Mouse (Mus musculus) neural tube, embryonic 12.5 days (tissue): ENCODE measurements at regions not wholly inside any gene's neighbourhood (a gene's known extent, or its start where the extent isn't known, plus 50 kb on each side); places are given as distances from the start of the nearest gene placed in this dataset.

Source experiments
- ATAC-seq: fragments of 200-750 bp; cut with Nextera tagmentation; 2 replicates; pipeline ENCODE4 v1.8.0; 2017; ENCODE audit warnings: low read depth, mild to moderate bottlenecking, moderate TSS enrichment, moderate library complexity; ENCODE audit not compliant: low FRiP score
- H3K27ac ChIP-seq: fragments of 300-500 bp; sonication (generic); 2 replicates; pipeline ENCODE4 v1.5.1; 2016
- H3K27me3 ChIP-seq: fragments of 300-500 bp; sonication (generic); replicated peaks from 2 replicates; pipeline ENCODE4 v1.6.1; 2016; ENCODE audit warnings: mild to moderate bottlenecking
- H3K36me3 ChIP-seq: fragments of 300-500 bp; sonication (generic); 2 replicates; pipeline ENCODE4 v1.6.1; 2016; ENCODE audit warnings: mild to moderate bottlenecking
- H3K4me1 ChIP-seq: fragments of 300-500 bp; sonication (generic); 2 replicates; pipeline ENCODE4 v1.6.1; 2016
- H3K4me2 ChIP-seq: fragments of 300-500 bp; sonication (generic); replicated peaks from 2 replicates; pipeline ENCODE4 v1.6.1; 2016; ENCODE audit warnings: mild to moderate bottlenecking
- H3K4me3 ChIP-seq: fragments of 300-500 bp; sonication (generic); 2 replicates; pipeline ENCODE4 v1.5.1; 2016
- H3K9ac ChIP-seq: fragments of 300-500 bp; sonication (generic); 2 replicates; pipeline ENCODE4 v1.6.1; 2016; ENCODE audit warnings: mild to moderate bottlenecking
- H3K9me3 ChIP-seq: fragments of 300-500 bp; sonication (generic); 2 replicates; pipeline ENCODE4 v1.6.1; 2016; ENCODE audit warnings: mild to moderate bottlenecking
- WGBS: fragments of 180-500 bp; shearing (Covaris S2); methylation state at CpG from one replicate; pipeline ENCODE4 v1.1.7; 2016; 5-methylcytosine and 5-hydroxymethylcytosine counted together

DNA sequence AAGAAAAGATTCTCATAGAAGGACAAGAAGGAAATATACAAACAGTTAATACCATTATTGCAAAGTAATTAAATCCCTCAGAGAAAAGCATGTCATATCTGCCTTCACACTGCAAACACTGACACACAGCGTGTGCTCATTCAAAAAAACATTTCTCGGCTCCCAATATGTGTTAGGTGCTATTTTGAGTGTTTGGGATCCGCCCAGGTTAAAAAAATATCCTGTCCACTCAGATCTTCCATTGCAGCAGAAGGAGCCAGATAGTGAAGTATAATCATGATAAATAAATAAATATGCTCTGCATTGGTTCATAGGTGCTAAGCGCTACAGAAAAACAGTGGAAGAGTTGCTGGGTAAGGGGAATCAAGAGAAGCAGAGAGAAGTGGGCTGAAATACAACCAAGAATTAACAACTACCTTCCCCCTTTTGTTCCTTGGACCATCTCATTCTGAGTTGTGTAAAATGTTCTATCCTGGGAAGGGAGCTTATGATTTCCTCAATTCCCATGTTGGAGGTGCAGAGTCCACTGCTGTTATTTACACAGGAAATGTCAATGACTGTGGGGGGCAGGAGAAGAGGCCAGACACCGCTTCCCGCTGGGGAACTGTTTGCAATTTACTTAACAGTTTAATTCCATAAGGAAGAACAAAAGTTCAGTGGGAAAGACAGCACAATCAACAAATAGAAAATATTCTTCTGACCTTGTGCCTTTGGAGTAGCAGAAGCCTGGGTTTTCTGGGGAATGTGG lies 139.9 kb downstream of the Tle1 start:
- Histone ChIP-seq H3K27ac (no peak overlapping the region), H3K4me3 (no peak overlapping the region), H3K9ac (no peak overlapping the region), H3K36me3 (no peaks in the 10 kb centered on the region), H3K9me3 (no peaks in the 10 kb centered on the region), H3K27me3 (no peaks in the 10 kb centered on the region), H3K4me2 (no peak overlapping the region), H3K4me1 (no peaks in the 10 kb centered on the region)
- no peak for ATAC-seq
- WGBS: 82% methylated on average over 6 of the region's 6 CpGs

DNA sequence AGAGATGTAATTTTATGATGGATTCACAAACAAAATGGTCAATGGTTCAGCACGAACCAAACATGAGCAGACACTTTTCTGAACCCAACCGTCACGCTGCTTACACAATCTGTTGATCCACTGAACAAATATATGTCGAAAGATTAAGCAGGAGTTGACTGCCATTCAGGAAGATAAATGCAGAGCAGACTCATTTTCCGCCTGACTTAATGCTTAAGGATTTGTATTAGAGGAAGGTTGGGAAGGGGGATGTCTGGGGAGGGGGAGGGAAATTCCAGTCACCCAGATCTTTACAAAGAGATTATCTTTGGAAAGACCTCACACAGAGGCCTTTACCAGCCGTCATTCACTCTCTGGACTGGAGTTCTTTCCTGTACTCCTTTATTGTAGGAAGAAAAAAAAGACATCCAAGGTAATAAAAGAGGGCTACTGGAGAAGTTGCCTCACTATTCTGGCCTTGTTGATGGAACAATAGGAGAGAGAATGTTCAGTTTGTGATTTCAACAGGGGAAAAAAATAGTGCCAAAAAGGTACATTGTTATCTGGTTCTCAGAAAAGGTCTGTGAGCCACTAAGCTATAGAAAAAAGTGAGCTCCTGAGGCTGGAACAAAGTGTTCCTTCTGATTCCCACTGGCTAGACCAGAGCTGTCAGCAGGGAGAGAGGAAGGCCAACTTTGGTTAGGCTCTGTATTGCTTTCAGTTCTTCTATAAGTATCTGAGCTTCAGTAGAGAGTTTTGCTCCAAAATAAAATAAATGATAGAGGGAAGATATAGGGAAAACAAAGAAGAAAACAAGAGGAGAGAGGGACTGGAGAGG lies 150.9 kb downstream of the Tle1 start:
- WGBS: 4% methylated on average over 6 of the region's 6 CpGs
- Histone ChIP-seq H3K36me3 (no peaks in the 10 kb centered on the region), H3K27ac (no peak overlapping the region), H3K9me3 (no peaks in the 10 kb centered on the region), H3K27me3 (0 out of 2 replicates have a peak, but pooled peaks cover 3% of the 10 kb centered on the region), H3K4me1 (peaks cover 5% of the 10 kb centered on the region; the same call in 1 of the 2 replicates), H3K9ac (no peak overlapping the region), H3K4me3 (no peak overlapping the region), H3K4me2 (no peak overlapping the region)
- peak; percentile 66 for ATAC-seq

DNA sequence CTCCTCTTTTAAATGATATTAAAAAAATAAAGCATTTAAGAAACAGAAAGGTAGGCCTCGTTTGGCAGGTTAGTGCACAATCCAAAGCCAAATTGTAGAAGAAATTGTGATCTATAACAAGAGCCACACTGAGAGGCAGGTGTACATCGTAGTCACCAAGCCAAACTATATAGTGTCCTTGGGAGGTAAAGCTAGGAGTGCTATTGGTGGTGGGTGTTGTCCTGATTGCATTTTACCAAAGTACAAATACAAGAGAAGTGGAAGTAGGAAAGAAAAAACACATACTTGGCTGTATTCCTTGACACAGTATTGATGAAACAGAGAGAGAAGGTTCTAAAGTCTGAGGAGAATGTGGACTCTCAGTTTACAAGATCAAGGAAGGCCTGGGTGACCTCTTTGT lies 178.6 kb downstream of the Tle1 start:
- no peak for ATAC-seq
- 88% methylated on average over 2 of the region's 2 CpGs for WGBS

DNA sequence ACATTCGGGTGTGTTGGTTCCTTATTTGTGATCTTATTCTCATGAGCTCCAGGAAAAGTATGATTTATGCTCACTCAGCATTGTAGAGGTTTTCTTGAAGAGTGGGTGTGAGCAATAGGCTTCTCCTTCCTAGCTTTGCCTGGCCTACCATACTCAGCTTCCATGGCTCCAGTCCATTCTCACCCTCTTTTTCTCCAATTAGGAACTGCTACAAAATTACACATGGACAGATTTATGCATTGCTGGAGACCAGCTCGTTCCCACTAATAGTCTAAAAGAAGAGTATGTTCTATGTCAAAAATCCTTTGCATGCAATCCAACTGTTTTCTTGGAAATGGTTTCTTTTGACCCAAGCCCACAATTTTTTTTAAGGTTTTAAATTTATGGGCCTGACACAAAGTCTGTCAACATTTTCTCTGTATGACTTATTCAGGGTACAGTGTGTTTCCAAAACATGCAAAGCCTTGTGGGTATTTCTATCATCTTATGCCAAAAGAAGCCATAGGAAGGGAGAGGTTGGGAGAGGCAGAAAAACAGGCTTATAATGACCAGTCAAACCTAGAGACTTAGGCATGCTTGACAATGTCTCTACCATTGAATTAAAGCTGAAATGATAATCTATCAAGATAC lies 186.4 kb downstream of the Tle1 start:
- H3K27ac ChIP-seq: no peak overlapping the region
- no peak overlapping the region for H3K4me3 ChIP-seq
- H3K36me3 ChIP-seq: no peaks in the 10 kb centered on the region
- H3K4me1 ChIP-seq: no peaks in the 10 kb centered on the region
- 82% methylated on average over 2 of the region's 2 CpGs for WGBS
- H3K4me2 ChIP-seq: no peak overlapping the region
- H3K9ac ChIP-seq: no peak overlapping the region
- ATAC-seq: no peak
- no peaks in the 10 kb centered on the region for H3K9me3 ChIP-seq
- H3K27me3 ChIP-seq: no peaks in the 10 kb centered on the region

More for the DNA sequence above, 178.6 kb downstream of the Tle1 start:
- Histone ChIP-seq H3K9me3 (no peaks in the 10 kb centered on the region), H3K4me1 (no peaks in the 10 kb centered on the region), H3K4me2 (no peak overlapping the region), H3K27ac (no peak overlapping the region), H3K27me3 (no peaks in the 10 kb centered on the region), H3K4me3 (no peak overlapping the region), H3K36me3 (no peaks in the 10 kb centered on the region), H3K9ac (no peak overlapping the region)

DNA sequence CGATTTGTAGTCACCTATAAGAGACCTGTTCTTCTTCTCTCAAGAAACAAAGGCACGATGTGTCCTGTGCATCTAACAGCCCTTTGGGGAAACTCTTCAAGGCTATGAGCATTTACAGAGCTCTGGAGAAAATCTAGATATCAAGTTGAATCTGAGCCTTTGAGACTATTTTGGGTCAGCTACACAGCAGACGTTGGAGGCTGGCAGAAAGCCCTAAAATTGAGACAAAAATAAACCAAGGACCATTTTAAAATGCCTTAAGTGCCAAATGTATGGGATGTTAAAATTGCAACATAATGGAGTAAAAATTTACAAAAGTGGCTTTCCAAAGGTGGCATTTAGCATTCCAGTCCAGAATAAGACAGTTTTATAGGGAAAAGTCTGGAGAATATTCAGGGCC lies 187.1 kb downstream of the Tle1 start:
- H3K27ac ChIP-seq: no peak overlapping the region
- no peak overlapping the region for H3K9ac ChIP-seq
- no peak overlapping the region for H3K4me3 ChIP-seq
- H3K36me3 ChIP-seq: no peaks in the 10 kb centered on the region
- no peak for ATAC-seq
- H3K9me3 ChIP-seq: peaks cover 2% of the 10 kb centered on the region; the same call in 1 of the 2 replicates
- H3K27me3 ChIP-seq: no peaks in the 10 kb centered on the region
- no peaks in the 10 kb centered on the region for H3K4me1 ChIP-seq
- H3K4me2 ChIP-seq: no peak overlapping the region
- WGBS: 88% methylated on average over 3 of the region's 3 CpGs

DNA sequence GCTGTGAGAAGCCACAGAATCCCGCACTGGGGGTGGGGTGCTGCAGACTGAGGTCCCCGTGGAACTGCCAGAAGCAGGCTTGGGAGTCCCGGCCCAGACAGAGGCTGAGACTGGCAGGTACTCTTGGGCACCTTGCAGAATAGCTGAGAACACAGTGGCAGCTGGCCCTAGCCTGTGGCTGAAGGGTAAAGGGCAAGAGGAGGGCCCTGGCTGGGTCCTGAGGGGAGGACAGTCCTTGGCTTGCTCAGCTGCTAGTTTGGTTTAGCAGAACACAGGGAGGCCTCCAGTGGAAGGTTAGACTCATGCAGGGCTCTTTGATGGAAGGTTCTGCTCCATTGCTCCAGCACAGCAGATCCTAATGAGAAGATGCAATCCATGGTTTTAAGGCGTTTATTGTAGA lies 190.4 kb downstream of the Tle1 start:
- Histone ChIP-seq H3K36me3 (no peaks in the 10 kb centered on the region), H3K27ac (no peak overlapping the region), H3K4me2 (no peak overlapping the region), H3K27me3 (no peaks in the 10 kb centered on the region), H3K9me3 (peaks cover 3% of the 10 kb centered on the region; the same call in 1 of the 2 replicates), H3K4me1 (no peaks in the 10 kb centered on the region), H3K4me3 (no peak overlapping the region), H3K9ac (no peak overlapping the region)
- WGBS: 92% methylated on average over 4 of the region's 4 CpGs
- ATAC-seq: no peak

DNA sequence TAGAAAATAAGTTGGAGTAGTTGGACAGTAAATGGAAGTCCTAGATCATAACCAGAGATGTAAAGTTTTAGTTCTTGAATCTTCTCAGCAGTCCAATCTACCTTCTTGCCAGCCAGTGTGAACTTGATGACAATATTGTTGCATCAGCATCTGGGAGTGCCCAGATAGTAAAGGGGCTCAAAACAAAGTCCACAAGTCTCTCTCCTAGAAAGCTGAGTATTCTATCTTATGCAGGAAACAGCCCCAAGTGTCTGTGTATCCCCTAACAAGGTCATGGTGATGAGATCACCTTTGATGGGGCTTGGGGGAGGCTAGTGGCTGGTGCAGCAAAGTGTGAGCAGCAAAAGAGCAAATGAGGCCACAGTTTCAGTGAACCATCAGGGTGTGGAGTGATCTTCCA lies 194.8 kb downstream of the Tle1 start:
- H3K27me3 ChIP-seq: no peaks in the 10 kb centered on the region
- H3K27ac ChIP-seq: no peak overlapping the region
- H3K36me3 ChIP-seq: no peaks in the 10 kb centered on the region
- H3K9ac ChIP-seq: no peak overlapping the region
- H3K4me1 ChIP-seq: no peaks in the 10 kb centered on the region
- H3K4me2 ChIP-seq: no peak overlapping the region
- no peak overlapping the region for H3K4me3 ChIP-seq
- peaks cover 3% of the 10 kb centered on the region; the same call in 1 of the 2 replicates for H3K9me3 ChIP-seq
- ATAC-seq: no peak

DNA sequence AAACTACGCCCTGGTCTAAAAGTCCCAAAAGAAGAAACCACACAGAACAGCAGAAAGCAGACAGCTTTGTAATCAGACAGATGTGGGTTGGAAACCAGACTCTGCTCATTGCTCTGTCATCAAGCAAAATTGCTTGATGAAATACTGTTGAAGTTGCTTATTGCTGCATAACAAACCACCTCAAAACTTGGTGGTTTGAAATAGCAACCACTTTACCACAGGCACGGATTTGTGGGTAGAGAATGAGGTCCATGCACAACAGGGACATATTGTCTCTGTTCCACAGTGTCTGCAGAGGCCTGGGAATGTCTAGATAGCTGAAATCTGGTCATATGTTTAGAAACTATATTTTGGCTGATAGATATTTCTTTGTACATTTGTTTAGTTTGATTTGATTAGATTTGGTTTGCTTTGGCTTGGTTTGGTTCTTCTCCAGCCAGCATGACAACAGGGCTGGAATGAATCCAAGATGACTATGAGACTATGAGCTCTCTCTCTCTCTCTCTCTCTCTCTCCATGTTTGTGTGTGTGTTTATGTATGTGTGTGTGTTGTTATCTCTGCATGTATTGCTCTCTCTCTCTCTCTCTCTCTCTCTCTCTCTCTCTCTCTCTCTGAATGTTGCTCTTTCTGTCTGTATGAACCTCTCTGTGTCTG lies 199.4 kb downstream of the Tle1 start:
- Histone ChIP-seq H3K9me3 (no peaks in the 10 kb centered on the region), H3K4me1 (no peaks in the 10 kb centered on the region), H3K4me3 (no peak overlapping the region), H3K27ac (no peak overlapping the region), H3K4me2 (no peak overlapping the region), H3K9ac (no peak overlapping the region), H3K27me3 (no peaks in the 10 kb centered on the region), H3K36me3 (no peaks in the 10 kb centered on the region)
- no peak for ATAC-seq
- WGBS: 74% methylated on average over 2 of the region's 2 CpGs

DNA sequence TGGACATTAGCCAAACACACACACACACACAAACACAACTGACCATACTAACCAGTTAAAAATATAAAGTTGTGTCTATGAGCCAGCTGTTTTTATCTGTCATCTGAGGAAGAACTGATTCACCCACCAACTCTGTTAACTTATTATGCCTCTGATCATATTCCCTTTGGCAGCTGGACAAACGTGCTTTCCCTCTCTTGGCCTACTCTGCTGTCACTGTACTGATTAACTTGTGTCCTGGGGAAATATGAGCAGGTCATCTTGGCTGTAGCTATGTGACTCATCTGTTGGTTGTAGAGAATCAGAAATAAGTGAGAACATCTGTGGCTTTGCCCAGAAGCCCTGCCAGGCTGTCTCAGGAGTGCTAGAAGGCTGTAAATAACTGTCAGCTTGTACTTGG lies 210.9 kb upstream of the Gm11232 start:
- Histone ChIP-seq H3K9ac (no peak overlapping the region), H3K4me3 (no peak overlapping the region), H3K4me2 (no peak overlapping the region), H3K9me3 (no peaks in the 10 kb centered on the region), H3K27me3 (no peaks in the 10 kb centered on the region), H3K36me3 (no peaks in the 10 kb centered on the region), H3K27ac (no peak overlapping the region), H3K4me1 (no peaks in the 10 kb centered on the region)
- ATAC-seq: no peak
- 62% methylated on average over 1 of the region's 1 CpGs for WGBS

DNA sequence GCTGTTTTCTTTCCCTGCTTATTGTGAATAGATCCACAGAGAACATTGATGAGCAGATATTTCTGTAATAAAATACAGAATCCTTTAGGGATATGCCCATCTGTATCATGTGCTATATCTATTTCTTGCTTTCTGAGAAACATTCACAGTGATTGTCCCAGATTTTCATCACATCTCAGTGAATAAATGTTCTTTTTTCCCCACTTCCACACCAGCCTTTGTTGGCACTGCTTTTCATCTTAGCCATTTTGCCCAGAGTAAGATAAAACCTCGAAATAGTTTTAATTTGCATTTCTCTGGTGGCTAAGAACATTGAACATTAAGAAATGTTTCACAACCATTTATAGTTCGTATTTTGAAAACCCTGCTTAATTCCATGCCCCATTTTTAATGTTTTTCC lies 195.7 kb upstream of the Gm11232 start:
- Histone ChIP-seq H3K27me3 (no peaks in the 10 kb centered on the region), H3K9me3 (no peaks in the 10 kb centered on the region), H3K36me3 (no peaks in the 10 kb centered on the region), H3K4me1 (no peaks in the 10 kb centered on the region), H3K4me3 (no peak overlapping the region), H3K4me2 (no peak overlapping the region), H3K9ac (no peak overlapping the region), H3K27ac (no peak overlapping the region)
- ATAC-seq: no peak
- WGBS: 80% methylated on average over 2 of the region's 2 CpGs

DNA sequence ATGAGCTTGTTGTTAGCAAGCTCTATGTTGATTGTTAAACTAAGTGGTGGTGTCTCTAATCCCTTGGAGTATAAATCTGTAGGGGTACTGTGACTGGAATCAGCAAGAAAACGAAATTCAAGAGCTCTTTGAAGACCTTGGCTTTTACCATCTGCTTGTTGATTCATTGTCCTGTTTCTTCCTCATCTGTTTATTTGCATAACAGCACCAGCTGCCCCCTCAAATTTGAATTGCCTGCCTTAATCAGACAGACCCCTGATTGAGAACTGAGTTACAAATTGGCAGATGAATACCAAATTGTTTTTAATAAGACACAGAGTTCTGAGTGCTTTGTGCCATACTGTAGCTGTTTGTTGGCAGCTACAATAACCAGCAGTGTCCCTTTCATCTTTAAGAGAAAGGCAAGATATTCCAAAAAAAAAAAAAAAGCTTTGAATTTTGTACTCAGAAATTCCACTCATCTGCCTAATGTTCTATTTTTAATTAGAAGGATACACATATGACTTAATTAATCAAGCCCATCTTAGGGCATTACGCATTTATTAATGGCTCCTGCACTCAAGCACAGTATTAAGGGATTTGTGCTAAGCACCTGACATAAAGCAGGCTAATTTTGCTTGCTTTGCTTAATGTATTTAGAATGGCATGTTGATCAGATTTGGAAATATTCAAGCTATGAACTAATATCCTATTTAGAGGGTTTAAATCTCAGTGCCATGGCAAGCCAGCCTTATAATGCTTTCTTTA lies 175.6 kb upstream of the Gm11232 start:
- H3K9ac ChIP-seq: no peak overlapping the region
- ATAC-seq: peak; percentile 82
- no peaks in the 10 kb centered on the region for H3K27me3 ChIP-seq
- no peak overlapping the region for H3K4me3 ChIP-seq
- 41% methylated on average over 2 of the region's 2 CpGs for WGBS
- H3K4me2 ChIP-seq: no peak overlapping the region
- H3K9me3 ChIP-seq: no peaks in the 10 kb centered on the region
- no peaks in the 10 kb centered on the region for H3K4me1 ChIP-seq
- no peak overlapping the region for H3K27ac ChIP-seq
- H3K36me3 ChIP-seq: no peaks in the 10 kb centered on the region
